Mouse (Mus musculus): ENCODE data around the gene Syt11. TPM values are rescaled to one million over a fixed set of nuclear protein-coding genes. Genes with fewer than 3 reads are reported as not detected.
A peak's percentile ranks its signal among the peaks of the same experiment; 100 is the strongest.
"Not testable (repeated sequence)": the region's sequence is repeated elsewhere in the genome, so short reads cannot be mapped to it uniquely, and the experiment has no call there.

Syt11 gene
- polyA plus RNA-seq (2015; fragmentation: Nextera tagmentation; extraction: Ambion mirVana): 1.2 and 1.3 TPM in 2 replicates

- 2% methylated on average over 36 of the region's 51 CpGs for WGBS (ENCODE audit: insufficient replicate concordance)
- H3K9me3 ChIP-seq (replicated peaks); H3K27me3 ChIP-seq; H3K4me1 ChIP-seq (replicated peaks); H3K36me3 ChIP-seq: not testable (repeated sequence)
- DNase-seq (peak; percentile 27), ATAC-seq (ENCODE audit: low read depth) (peak; percentile 85)
- Histone ChIP-seq H3K4me2 (peak within 1 kb of the TSS; percentile 62), H3K4me3 (replicated peaks) (peak within 1 kb of the TSS; percentile 59), H3K9ac (peak within 1 kb of the TSS; percentile 64), H3K27ac (peak within 1 kb of the TSS; percentile 18; the same call in 1 of the 2 replicates)
These were observed at the start of gene Syt11 for GRCm38 (mm10) chr3:88774939-88775841. Gene Syt11 (minus strand): TSS chr3:88775164.

DNA sequence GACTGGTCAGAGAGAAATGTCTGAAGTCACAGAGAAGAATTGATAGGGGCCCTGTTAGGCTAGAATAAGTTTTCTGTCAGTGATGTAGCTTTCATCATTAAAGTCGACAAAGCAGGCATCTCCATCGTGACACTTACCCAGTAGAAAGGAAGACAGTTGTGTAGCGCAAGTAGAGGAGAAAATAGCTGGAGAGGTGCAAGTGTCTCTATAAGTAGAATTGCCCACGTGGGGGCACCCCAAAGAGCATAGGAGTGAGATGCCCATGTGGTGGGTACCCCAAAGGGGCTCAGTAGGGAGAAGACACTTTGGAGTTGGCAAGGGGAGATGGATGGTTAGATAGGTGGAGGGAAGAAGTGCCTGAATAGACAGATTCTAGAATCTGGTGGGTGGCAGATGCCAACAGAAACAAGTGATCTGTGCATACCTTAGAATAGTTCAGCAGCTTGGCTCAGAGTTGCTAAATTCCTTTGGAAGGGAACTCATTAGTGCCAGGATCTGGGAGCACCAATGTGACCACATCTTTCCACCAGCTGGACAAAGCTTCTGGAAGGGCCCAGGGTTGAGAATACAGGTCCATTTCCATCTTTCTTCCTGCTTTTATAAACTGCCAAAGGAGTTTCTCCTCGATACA is 29.1 kb upstream of the Syt11 start:
- Histone ChIP-seq H3K9ac (no peak overlapping the region), H3K4me2 (no peak overlapping the region), H3K27me3 (no peaks in the 10 kb centered on the region), H3K9me3 (replicated peaks) (no peaks in the 10 kb centered on the region), H3K36me3 (peaks cover 16% of the 10 kb centered on the region), H3K27ac (no peak overlapping the region), H3K4me3 (replicated peaks) (no peak overlapping the region), H3K4me1 (replicated peaks) (no peaks in the 10 kb centered on the region)
- 77% methylated on average over 5 of the region's 5 CpGs for WGBS (ENCODE audit: insufficient replicate concordance)
- no peak for DNase-seq
- ATAC-seq (ENCODE audit: low read depth): no peak

DNA sequence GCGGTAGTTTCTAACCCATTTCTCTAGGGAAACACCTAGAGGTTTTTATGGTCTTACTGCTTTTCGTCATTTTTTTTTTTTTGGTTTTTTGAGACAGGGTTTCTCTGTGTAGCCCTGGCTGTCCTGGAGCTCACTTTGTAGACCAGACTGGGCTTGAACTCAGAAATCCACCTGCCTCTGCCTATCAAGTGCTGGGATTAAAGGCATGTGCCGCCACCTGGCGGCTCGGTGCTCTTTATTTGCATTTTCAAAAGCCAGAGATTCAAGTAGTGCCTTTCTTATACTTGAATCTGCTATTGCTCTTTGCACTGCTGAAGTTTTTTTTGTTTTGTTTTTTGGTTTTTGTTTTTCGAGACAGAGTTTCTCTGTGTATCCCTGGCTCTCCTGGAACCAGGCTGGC is 22.5 kb upstream of the Syt11 start:
- not testable (repeated sequence) for H3K9ac ChIP-seq; H3K4me2 ChIP-seq; H3K4me1 ChIP-seq (replicated peaks); H3K9me3 ChIP-seq (replicated peaks); H3K27me3 ChIP-seq; DNase-seq; ATAC-seq (ENCODE audit: low read depth); H3K27ac ChIP-seq; H3K36me3 ChIP-seq; H3K4me3 ChIP-seq (replicated peaks)
- WGBS (ENCODE audit: insufficient replicate concordance): 85% methylated on average over 6 of the region's 6 CpGs

- not testable (repeated sequence) for ATAC-seq (ENCODE audit: low read depth); H3K27ac ChIP-seq; H3K9me3 ChIP-seq (replicated peaks); H3K27me3 ChIP-seq; H3K9ac ChIP-seq; H3K4me1 ChIP-seq (replicated peaks); DNase-seq; H3K4me3 ChIP-seq (replicated peaks); H3K4me2 ChIP-seq
- peaks cover 16% of the 10 kb centered on the region for H3K36me3 ChIP-seq
- WGBS (ENCODE audit: insufficient replicate concordance): 96% methylated on average over 3 of the region's 4 CpGs
These were observed 13.1 kb upstream of the Syt11 start for GRCm38 (mm10) chr3:88788033-88788432.

GRCm38 (mm10) chr3:88786805-88787204 is 11.8 kb upstream of the Syt11 start:
- H3K4me3 ChIP-seq (replicated peaks); H3K4me1 ChIP-seq (replicated peaks); H3K9me3 ChIP-seq (replicated peaks); ATAC-seq (ENCODE audit: low read depth); DNase-seq; H3K9ac ChIP-seq; H3K27ac ChIP-seq; H3K4me2 ChIP-seq; H3K27me3 ChIP-seq: not testable (repeated sequence)
- no CpG with 5 or more reads among the region's 8 CpGs for WGBS (ENCODE audit: insufficient replicate concordance)
- peaks cover 16% of the 10 kb centered on the region for H3K36me3 ChIP-seq

- H3K9ac ChIP-seq; H3K27ac ChIP-seq; H3K4me2 ChIP-seq; H3K4me1 ChIP-seq (replicated peaks); DNase-seq; ATAC-seq (ENCODE audit: low read depth); H3K4me3 ChIP-seq (replicated peaks); H3K27me3 ChIP-seq; H3K9me3 ChIP-seq (replicated peaks): not testable (repeated sequence)
- H3K36me3 ChIP-seq: peaks cover 16% of the 10 kb centered on the region
- WGBS (ENCODE audit: insufficient replicate concordance): 79% methylated on average over 1 of the region's 4 CpGs
These were observed 11.4 kb upstream of the Syt11 start for GRCm38 (mm10) chr3:88786323-88786722.

GRCm38 (mm10) chr3:88784889-88785288 is 9.9 kb upstream of the Syt11 start:
- Histone ChIP-seq H3K4me3 (replicated peaks) (no peak overlapping the region), H3K4me1 (replicated peaks) (no peaks in the 10 kb centered on the region), H3K36me3 (peaks cover 16% of the 10 kb centered on the region), H3K27me3 (no peaks in the 10 kb centered on the region), H3K9me3 (replicated peaks) (no peaks in the 10 kb centered on the region), H3K27ac (no peak overlapping the region), H3K9ac (no peak overlapping the region), H3K4me2 (no peak overlapping the region)
- DNase-seq: no peak
- no peak for ATAC-seq (ENCODE audit: low read depth)
- 87% methylated on average over 5 of the region's 5 CpGs for WGBS (ENCODE audit: insufficient replicate concordance)

DNA sequence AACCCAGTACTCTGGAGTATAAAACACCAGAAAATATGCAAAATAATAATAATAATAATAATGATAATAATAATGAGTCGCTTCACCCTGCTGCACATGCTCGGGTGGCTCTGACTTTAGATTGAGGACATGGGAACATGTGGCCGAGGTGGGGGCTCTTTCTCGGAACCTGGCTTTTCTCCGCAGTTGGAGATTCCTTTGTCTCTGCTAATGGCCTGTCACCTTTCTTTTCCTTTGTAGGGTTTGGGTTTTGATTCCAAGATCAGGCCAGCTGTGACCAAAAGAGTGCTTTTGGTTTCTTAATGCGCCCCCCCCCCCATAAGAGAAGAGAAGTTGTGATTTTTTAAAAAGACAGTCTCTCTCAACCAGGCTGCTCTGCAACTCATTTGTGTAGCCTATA is 1.8 kb downstream of the Syt11 start:
- H3K36me3 ChIP-seq; H3K27me3 ChIP-seq; ATAC-seq (ENCODE audit: low read depth); H3K27ac ChIP-seq; H3K4me2 ChIP-seq; H3K9ac ChIP-seq; H3K4me3 ChIP-seq (replicated peaks); H3K4me1 ChIP-seq (replicated peaks); DNase-seq; H3K9me3 ChIP-seq (replicated peaks): not testable (repeated sequence)
- 81% methylated on average over 6 of the region's 6 CpGs for WGBS (ENCODE audit: insufficient replicate concordance)

DNA sequence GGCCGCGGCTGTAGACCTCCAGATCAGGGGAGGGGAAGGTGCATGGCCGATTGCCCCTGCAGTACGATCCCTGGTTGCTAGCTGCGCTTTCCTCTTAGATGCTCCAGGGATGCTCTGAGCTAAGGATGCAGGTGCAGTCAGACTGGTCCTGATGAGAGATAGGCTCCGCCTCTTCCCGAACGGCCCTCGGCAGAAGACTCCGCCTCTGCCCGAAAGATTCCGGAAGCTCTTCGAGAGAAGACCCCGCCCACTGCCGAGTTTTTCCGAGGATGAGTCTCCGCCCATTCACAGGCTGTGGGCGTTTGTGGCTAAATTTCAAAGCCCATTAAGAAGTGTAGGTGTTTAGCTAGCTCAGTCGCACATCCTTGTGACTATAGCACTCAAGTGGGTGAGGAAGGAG is 2.6 kb downstream of the Syt11 start:
- H3K9me3 ChIP-seq (replicated peaks); H3K4me3 ChIP-seq (replicated peaks); H3K27ac ChIP-seq; H3K36me3 ChIP-seq; H3K27me3 ChIP-seq; H3K9ac ChIP-seq; H3K4me1 ChIP-seq (replicated peaks): not testable (repeated sequence)
- DNase-seq: peak; percentile 81
- peak; percentile 57 for ATAC-seq (ENCODE audit: low read depth)
- under 1% methylated on average over 19 of the region's 19 CpGs for WGBS (ENCODE audit: insufficient replicate concordance)
- H3K4me2 ChIP-seq: peak overlapping the region; percentile 47

DNA sequence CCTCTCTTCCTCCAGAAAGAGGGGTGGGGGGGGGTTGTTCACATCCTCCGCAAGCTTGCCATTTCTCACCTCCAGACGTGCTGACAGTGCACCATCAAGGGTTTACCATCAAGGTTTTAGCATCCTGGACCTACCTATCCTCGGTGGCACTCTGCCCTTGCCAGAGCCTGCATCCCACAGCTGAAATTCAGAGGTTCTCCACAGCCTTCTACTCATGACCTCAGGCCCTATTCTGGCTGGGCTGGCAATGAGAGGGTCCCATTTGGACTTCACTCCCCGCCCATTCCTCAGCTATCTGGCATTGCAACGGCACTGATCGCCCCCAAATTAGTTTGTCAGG is 3.1 kb downstream of the Syt11 start:
- not testable (repeated sequence) for DNase-seq; H3K27me3 ChIP-seq; H3K9me3 ChIP-seq (replicated peaks); H3K9ac ChIP-seq; H3K27ac ChIP-seq; H3K36me3 ChIP-seq; ATAC-seq (ENCODE audit: low read depth); H3K4me1 ChIP-seq (replicated peaks)
- Histone ChIP-seq H3K4me2 (peak overlapping the region; percentile 63), H3K4me3 (replicated peaks) (peak overlapping the region; percentile 43)
- 26% methylated on average over 3 of the region's 6 CpGs for WGBS (ENCODE audit: insufficient replicate concordance)

- 5% methylated on average over 21 of the region's 28 CpGs for WGBS (ENCODE audit: insufficient replicate concordance)
- H3K4me1 ChIP-seq (replicated peaks); H3K27ac ChIP-seq; H3K9me3 ChIP-seq (replicated peaks); H3K36me3 ChIP-seq; H3K27me3 ChIP-seq; DNase-seq: not testable (repeated sequence)
- H3K4me3 ChIP-seq (replicated peaks): peak overlapping the region; percentile 43
- peak overlapping the region; percentile 45; the same call in 1 of the 2 replicates for H3K9ac ChIP-seq
- peak overlapping the region; percentile 63 for H3K4me2 ChIP-seq
- ATAC-seq (ENCODE audit: low read depth): peak; percentile 43
These were observed 3.6 kb downstream of the Syt11 start for GRCm38 (mm10) chr3:88771189-88771940.

Data from liver, embryonic 13.5 days (tissue).